Mouse (Mus musculus): ENCODE measurements around the gene Cyren. TPM values are rescaled to one million over a fixed set of nuclear protein-coding genes. Genes with fewer than 3 reads are reported as not detected.

Gene Cyren
- polyA plus RNA-seq, 1 experiment from 2014 or later, result 15.2 TPM

- ATAC-seq (ENCODE audit: low FRiP score, low TSS enrichment), result no peak
- no peak overlapping the region for H3K9ac ChIP-seq (replicated peaks; ENCODE audit: low read length)
- no peak overlapping the region for H3K4me2 ChIP-seq (replicated peaks; ENCODE audit: low read depth, low read length)
- no peaks in the 10 kb centered on the region for H3K9me3 ChIP-seq (ENCODE audit: low read length)
- 61% methylated on average over 6 of the region's 6 CpGs for WGBS
- no peaks in the 10 kb centered on the region for H3K27me3 ChIP-seq (ENCODE audit: insufficient read depth, low read length)
- peaks cover 22% of the 10 kb centered on the region for H3K4me1 ChIP-seq (ENCODE audit: insufficient read depth, low read length)
- H3K4me3 ChIP-seq (ENCODE audit: low read length), result no peak overlapping the region
- H3K27ac ChIP-seq (ENCODE audit: low read length), result no peak overlapping the region
- peaks cover 7% of the 10 kb centered on the region for H3K36me3 ChIP-seq (ENCODE audit: insufficient read depth, low read length)
Observed at GRCm38 (mm10) chr6:34879911-34880475, 2.1 kb upstream of the Cyren start.

DNA sequence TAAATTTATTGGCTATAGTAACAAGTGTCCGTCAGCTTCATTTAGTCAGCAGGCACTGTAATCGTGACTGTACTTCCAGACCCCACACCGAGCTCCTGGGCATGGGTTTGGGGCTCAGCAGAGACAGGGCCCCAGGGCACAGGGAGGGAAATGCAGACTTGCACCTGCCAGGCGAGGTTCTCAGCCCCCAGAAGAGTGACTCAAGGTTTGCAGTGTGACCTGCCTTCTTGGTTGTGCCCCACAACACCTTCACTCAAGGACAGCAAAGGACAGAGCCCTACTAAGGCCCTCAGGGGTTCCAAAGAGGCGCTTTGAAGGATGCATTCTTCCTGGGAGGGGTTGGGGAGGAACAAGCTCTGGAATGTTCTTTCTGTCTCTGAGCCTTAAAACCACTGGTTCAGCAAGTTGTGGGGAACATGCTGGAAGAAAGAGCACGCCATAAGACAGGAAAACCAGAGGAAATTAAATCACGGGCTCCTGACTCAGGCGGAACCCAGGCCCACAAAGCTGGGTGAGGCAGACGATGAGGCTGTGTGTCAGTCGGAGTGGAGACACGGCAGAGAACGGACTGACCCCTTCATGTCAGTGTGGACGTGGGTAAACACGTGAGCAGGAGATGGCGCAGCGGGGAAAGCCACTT, 1.4 kb upstream of the Cyren start:
- WGBS, result 86% methylated on average over 16 of the region's 16 CpGs
- no peak overlapping the region for H3K9ac ChIP-seq (replicated peaks; ENCODE audit: low read length)
- ATAC-seq (ENCODE audit: low FRiP score, low TSS enrichment), result no peak
- no peak overlapping the region for H3K27ac ChIP-seq (ENCODE audit: low read length)
- H3K27me3 ChIP-seq (ENCODE audit: insufficient read depth, low read length), result no peaks in the 10 kb centered on the region
- no peak overlapping the region for H3K4me3 ChIP-seq (ENCODE audit: low read length)
- H3K4me1 ChIP-seq (ENCODE audit: insufficient read depth, low read length), result peaks cover 30% of the 10 kb centered on the region
- no peaks in the 10 kb centered on the region for H3K9me3 ChIP-seq (ENCODE audit: low read length)
- H3K4me2 ChIP-seq (replicated peaks; ENCODE audit: low read depth, low read length), result no peak overlapping the region
- H3K36me3 ChIP-seq (ENCODE audit: insufficient read depth, low read length), result peaks cover 6% of the 10 kb centered on the region

DNA sequence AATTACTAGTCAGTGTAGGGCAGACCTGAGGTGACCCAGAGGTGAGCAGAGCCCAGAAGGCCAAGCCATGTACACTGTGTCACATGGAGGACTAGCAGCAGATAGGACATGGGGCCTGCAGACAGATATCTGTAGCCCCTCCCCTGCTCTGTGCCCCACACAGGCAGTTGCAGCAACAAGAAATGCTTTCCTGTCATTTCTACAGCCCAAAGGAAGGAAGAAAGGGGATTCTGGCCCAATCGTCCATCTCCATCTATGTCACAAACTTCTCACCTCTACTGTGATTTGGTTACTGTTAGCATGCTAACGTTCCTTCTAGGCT, 1.1 kb downstream of the Cyren start:
- WGBS, result 19% methylated on average over 2 of the region's 2 CpGs
- peaks cover 35% of the 10 kb centered on the region for H3K4me1 ChIP-seq (ENCODE audit: insufficient read depth, low read length)
- no peaks in the 10 kb centered on the region for H3K9me3 ChIP-seq (ENCODE audit: low read length)
- H3K4me2 ChIP-seq (replicated peaks; ENCODE audit: low read depth, low read length), result peak overlapping the region; percentile 64
- no peak for ATAC-seq (ENCODE audit: low FRiP score, low TSS enrichment)
- peak overlapping the region; percentile 73 for H3K4me3 ChIP-seq (ENCODE audit: low read length)
- H3K36me3 ChIP-seq (ENCODE audit: insufficient read depth, low read length), result 0 out of 2 replicates have a peak, but pooled peaks cover 3% of the 10 kb centered on the region
- H3K27ac ChIP-seq (ENCODE audit: low read length), result no peak overlapping the region
- peak overlapping the region; percentile 90 for H3K9ac ChIP-seq (replicated peaks; ENCODE audit: low read length)
- H3K27me3 ChIP-seq (ENCODE audit: insufficient read depth, low read length), result no peaks in the 10 kb centered on the region

- H3K27ac ChIP-seq (ENCODE audit: low read length), result 0 out of 2 replicates have a peak overlapping the region, but pooled peaks have one; percentile 83
- WGBS, result 68% methylated on average over 12 of the region's 12 CpGs
- 0 out of 2 replicates have a peak, but pooled peaks cover 3% of the 10 kb centered on the region for H3K36me3 ChIP-seq (ENCODE audit: insufficient read depth, low read length)
- H3K4me2 ChIP-seq (replicated peaks; ENCODE audit: low read depth, low read length), result peak overlapping the region; percentile 64; the same call in 1 of the 2 replicates
- H3K9ac ChIP-seq (replicated peaks; ENCODE audit: low read length), result no peak overlapping the region
- H3K27me3 ChIP-seq (ENCODE audit: insufficient read depth, low read length), result no peaks in the 10 kb centered on the region
- no peaks in the 10 kb centered on the region for H3K9me3 ChIP-seq (ENCODE audit: low read length)
- no peak for ATAC-seq (ENCODE audit: low FRiP score, low TSS enrichment)
- H3K4me3 ChIP-seq (ENCODE audit: low read length), result no peak overlapping the region
- peaks cover 35% of the 10 kb centered on the region for H3K4me1 ChIP-seq (ENCODE audit: insufficient read depth, low read length)
Observed at GRCm38 (mm10) chr6:34875966-34876834, 1.7 kb downstream of the Cyren start.

DNA sequence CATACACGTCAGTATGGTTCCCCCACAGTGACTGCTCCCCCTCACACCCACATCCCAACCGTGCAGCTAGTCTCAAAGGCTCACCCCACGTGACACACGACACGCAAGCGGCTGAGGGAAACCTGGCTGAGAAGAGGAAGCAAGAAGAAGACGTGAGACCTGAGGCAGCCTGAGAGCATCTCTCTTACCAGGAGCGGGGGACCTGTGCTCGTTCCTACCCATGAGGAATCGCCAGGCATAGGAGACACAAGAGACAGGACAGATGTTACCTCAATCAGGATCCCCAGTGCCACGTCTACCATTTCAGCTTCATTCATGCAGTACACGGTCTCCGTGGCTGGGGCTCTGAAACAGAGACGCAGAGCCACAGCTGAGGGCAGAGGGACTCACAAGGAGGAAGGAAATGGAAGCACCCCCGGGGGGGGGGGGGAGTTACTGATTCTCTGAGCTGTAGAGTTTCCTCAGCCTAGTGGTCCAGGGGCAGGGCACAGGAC, 2.5 kb downstream of the Cyren start:
- Histone ChIP-seq H3K27ac (ENCODE audit: low read length) (peak overlapping the region; percentile 83), H3K4me2 (replicated peaks; ENCODE audit: low read depth, low read length) (no peak overlapping the region; the same call in 1 of the 2 replicates), H3K4me3 (ENCODE audit: low read length) (no peak overlapping the region), H3K9me3 (ENCODE audit: low read length) (no peaks in the 10 kb centered on the region), H3K36me3 (ENCODE audit: insufficient read depth, low read length) (0 out of 2 replicates have a peak, but pooled peaks cover 3% of the 10 kb centered on the region), H3K27me3 (ENCODE audit: insufficient read depth, low read length) (no peaks in the 10 kb centered on the region), H3K9ac (replicated peaks; ENCODE audit: low read length) (peak overlapping the region; percentile 31; the same call in 1 of the 2 replicates), H3K4me1 (ENCODE audit: insufficient read depth, low read length) (peaks cover 38% of the 10 kb centered on the region)
- WGBS, result 78% methylated on average over 15 of the region's 15 CpGs
- ATAC-seq (ENCODE audit: low FRiP score, low TSS enrichment), result no peak

DNA sequence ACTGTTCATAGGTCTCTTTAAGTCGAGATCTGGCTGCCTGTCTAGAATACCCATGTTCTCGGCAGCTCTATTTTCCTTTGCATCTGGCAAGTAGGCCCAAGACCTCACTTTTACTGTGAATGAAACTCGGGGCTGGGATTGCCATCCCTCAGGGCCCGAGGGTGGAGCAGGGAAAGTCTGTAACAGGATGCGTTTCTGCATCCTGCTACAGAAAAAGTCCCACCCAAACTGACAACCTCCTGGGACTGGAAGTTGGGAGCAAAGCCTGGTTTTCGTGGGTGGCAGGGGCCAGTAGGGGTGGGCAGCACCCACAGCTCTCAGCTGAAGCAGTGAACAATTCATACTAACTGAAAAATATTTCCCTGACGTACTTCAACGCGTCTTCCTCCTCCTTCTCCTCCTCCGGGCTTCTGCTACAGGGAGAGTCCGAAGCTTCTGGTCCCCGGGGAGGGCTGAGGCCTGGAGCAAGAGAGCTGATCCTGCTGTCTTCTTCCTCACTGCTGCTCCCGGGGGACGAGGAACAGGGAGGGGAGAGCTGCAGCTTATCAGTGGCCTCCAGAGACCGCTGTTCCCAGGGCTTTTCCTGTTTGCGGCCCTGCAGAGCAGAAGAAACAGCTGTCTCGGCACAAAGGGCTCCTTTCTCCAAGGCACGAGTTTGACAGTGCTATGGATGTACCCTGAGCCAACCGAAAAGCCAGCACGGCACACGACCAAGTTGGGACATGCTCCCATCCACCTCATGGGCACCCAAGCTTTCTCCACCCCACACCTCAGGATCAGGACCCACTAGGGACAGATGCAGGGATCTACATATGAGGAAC, 3.5 kb downstream of the Cyren start:
- Histone ChIP-seq H3K36me3 (ENCODE audit: insufficient read depth, low read length) (0 out of 2 replicates have a peak, but pooled peaks cover 3% of the 10 kb centered on the region), H3K4me2 (replicated peaks; ENCODE audit: low read depth, low read length) (no peak overlapping the region; the same call in 1 of the 2 replicates), H3K27ac (ENCODE audit: low read length) (peak overlapping the region; percentile 83), H3K4me1 (ENCODE audit: insufficient read depth, low read length) (peaks cover 43% of the 10 kb centered on the region), H3K4me3 (ENCODE audit: low read length) (no peak overlapping the region), H3K27me3 (ENCODE audit: insufficient read depth, low read length) (no peaks in the 10 kb centered on the region), H3K9ac (replicated peaks; ENCODE audit: low read length) (peak overlapping the region; percentile 48), H3K9me3 (ENCODE audit: low read length) (no peaks in the 10 kb centered on the region)
- WGBS, result 57% methylated on average over 21 of the region's 21 CpGs
- no peak for ATAC-seq (ENCODE audit: low FRiP score, low TSS enrichment)

- no peak overlapping the region for H3K27ac ChIP-seq (ENCODE audit: low read length)
- whole genome bisulfite sequencing, result 89% methylated on average over 10 of the region's 10 CpGs
Observed at GRCm38 (mm10) chr6:34872871-34873270, 5.0 kb downstream of the Cyren start.

DNA sequence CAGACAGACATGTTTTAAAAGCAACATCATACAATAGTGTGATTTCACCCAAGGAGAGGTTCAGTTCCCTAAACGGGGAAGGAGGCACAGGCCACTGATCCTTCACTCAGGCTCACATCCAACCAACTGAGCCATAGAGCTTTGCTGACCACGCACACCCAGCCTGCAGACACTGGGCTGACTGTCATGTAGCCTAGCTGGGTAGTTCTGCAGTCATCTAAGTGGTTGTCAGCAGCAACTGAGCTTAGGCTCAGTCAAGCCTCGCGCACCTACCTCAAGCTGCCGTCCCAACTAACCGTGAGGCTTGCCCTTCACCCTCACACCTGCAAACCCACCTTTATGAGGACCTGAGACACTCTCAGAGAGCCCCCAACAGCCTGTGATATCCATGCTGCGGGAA, 5.9 kb downstream of the Cyren start:
- 0 out of 2 replicates have a peak, but pooled peaks cover 3% of the 10 kb centered on the region for H3K36me3 ChIP-seq (ENCODE audit: insufficient read depth, low read length)
- H3K9ac ChIP-seq (replicated peaks; ENCODE audit: low read length), result no peak overlapping the region
- ATAC-seq (ENCODE audit: low FRiP score, low TSS enrichment), result no peak
- H3K9me3 ChIP-seq (ENCODE audit: low read length), result no peaks in the 10 kb centered on the region
- H3K27ac ChIP-seq (ENCODE audit: low read length), result no peak overlapping the region
- H3K27me3 ChIP-seq (ENCODE audit: insufficient read depth, low read length), result no peaks in the 10 kb centered on the region
- peaks cover 36% of the 10 kb centered on the region for H3K4me1 ChIP-seq (ENCODE audit: insufficient read depth, low read length)
- H3K4me3 ChIP-seq (ENCODE audit: low read length), result no peak overlapping the region
- H3K4me2 ChIP-seq (replicated peaks; ENCODE audit: low read depth, low read length), result no peak overlapping the region
- WGBS, result 83% methylated on average over 7 of the region's 7 CpGs

More at GRCm38 (mm10) chr6:34872871-34873270, 5.0 kb downstream of the Cyren start:
- Histone ChIP-seq H3K4me3 (ENCODE audit: low read length) (no peak overlapping the region), H3K36me3 (ENCODE audit: insufficient read depth, low read length) (0 out of 2 replicates have a peak, but pooled peaks cover 3% of the 10 kb centered on the region), H3K9me3 (ENCODE audit: low read length) (no peaks in the 10 kb centered on the region), H3K9ac (replicated peaks; ENCODE audit: low read length) (no peak overlapping the region), H3K27me3 (ENCODE audit: insufficient read depth, low read length) (no peaks in the 10 kb centered on the region), H3K4me2 (replicated peaks; ENCODE audit: low read depth, low read length) (no peak overlapping the region), H3K4me1 (ENCODE audit: insufficient read depth, low read length) (peaks cover 39% of the 10 kb centered on the region)
- ATAC-seq (ENCODE audit: low FRiP score, low TSS enrichment), result no peak

DNA sequence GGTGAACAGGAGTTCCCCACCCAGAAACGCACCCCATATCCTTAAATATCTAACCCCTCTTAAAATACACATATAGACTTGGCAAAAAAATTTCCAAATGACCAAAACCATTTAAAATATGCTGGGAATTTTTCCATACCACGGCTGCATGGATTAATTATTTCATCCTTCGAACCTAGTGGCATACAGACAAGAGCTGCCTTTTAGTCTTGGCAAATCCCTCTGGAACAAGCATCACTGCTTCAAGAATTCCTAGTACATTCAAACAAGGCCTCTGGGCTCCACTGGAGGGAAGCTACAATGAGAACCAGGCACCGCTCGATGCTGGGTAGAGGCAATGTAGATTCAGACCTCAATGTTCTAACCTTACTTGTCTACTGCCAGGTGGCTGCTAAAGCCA, 7.1 kb downstream of the Cyren start:
- H3K4me1 ChIP-seq (ENCODE audit: insufficient read depth, low read length), result peaks cover 40% of the 10 kb centered on the region
- 0 out of 2 replicates have a peak, but pooled peaks cover 3% of the 10 kb centered on the region for H3K36me3 ChIP-seq (ENCODE audit: insufficient read depth, low read length)
- ATAC-seq (ENCODE audit: low FRiP score, low TSS enrichment), result no peak
- WGBS, result 81% methylated on average over 5 of the region's 5 CpGs
- H3K27ac ChIP-seq (ENCODE audit: low read length), result no peak overlapping the region
- no peaks in the 10 kb centered on the region for H3K27me3 ChIP-seq (ENCODE audit: insufficient read depth, low read length)
- H3K4me3 ChIP-seq (ENCODE audit: low read length), result no peak overlapping the region
- H3K9me3 ChIP-seq (ENCODE audit: low read length), result no peaks in the 10 kb centered on the region
- no peak overlapping the region for H3K4me2 ChIP-seq (replicated peaks; ENCODE audit: low read depth, low read length)
- no peak overlapping the region for H3K9ac ChIP-seq (replicated peaks; ENCODE audit: low read length)

Data from kidney, embryonic 16.5 days (tissue).